Mouse (Mus musculus) gastrocnemius, postnatal 10 days (tissue): ENCODE measurements around the gene Nthl1. TPM values are rescaled to one million over a fixed set of nuclear protein-coding genes. Genes with fewer than 3 reads are reported as not detected.
"Not testable (repeated sequence)": the region's sequence is repeated elsewhere in the genome, so short reads cannot be mapped to it uniquely, and the experiment has no call there.

Experiments used
- DNase-seq: peaks from one replicate; pipeline ENCODE4 v3.0.0; 2021; ENCODE audit warnings: mixed read lengths
- total RNA-seq, 2 experiments: library from RNA; stranded (reverse); gene quantifications; 2 replicates each; pipeline ENCODE4 v1.2.3; 2021

Nthl1 gene
- total RNA-seq, 2 experiments from 2014 or later: 4.3 TPM

DNA sequence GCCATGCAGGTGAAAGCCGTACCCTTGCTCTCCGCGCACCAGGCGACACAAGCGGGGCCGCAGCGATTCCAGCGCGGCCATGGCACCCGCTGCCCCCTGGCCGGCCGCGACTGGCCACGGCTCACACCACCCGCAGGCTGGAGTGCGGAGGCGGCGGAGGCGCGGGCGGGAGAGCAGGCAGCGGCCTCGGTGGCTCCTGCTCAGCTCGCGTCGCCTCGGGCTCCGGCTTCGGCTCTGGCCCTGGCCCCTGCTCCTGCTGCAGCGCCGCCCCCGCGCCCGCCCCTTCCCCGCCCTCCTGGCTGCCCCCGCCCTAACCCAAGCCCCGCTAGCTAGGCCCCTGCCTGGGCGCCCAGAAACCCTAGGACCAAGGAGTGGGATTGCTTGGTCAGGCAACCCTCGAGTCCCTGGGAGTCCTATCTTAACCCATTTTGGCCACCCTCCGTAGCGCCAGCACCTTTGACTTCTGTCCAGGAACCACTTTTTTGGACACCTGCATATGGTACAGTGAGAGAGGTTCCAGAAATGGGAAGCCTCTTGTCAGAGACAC lies 17.7 kb downstream of the Nthl1 start, which contains the start of gene Slc9a3r2:
TSS of gene Slc9a3r2 (minus strand) at position 258 of the 547 bp plus-strand sequence.
- DNase-seq: peak; percentile 65

DNA sequence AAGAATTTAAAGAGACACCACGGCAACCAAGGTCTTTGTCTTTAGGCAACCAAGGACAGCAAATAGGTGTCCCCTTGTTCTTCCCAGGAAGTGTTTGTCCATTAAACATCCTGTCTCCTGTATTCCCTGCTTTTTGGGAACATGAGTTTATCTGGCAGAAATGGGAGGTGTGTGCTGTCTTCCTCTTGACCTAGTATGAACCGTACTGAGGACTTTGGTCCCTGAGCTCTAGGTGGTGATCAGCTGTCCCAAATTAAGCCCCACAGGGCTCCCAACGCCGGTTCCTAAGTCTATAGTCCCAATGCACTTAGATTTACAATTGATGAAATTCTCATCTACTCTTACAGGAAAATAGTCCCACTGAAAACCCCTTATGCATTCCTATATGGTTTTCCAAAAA lies 18.3 kb downstream of the Nthl1 start:
- no peak for DNase-seq

DNA sequence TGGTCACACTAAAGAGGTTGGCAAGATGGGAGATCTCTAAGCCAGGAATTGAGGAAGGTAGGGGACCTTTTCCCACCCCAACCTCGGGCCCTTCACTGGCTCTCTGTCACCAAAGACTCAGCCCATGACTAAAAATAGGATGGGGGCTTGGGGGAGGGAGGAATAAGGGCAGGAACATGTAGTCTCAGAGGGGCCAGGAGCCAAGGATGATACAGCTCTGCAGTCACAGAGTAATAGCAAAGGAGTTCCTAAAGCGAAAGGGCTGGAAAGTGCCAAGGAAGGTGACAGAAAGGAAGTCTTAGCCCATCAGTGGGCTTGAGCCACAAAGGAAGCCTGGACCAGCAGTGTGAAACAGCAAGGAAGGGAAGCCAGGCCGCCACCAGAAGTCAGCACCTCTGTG lies 19.4 kb downstream of the Nthl1 start:
- no peak for DNase-seq

DNA sequence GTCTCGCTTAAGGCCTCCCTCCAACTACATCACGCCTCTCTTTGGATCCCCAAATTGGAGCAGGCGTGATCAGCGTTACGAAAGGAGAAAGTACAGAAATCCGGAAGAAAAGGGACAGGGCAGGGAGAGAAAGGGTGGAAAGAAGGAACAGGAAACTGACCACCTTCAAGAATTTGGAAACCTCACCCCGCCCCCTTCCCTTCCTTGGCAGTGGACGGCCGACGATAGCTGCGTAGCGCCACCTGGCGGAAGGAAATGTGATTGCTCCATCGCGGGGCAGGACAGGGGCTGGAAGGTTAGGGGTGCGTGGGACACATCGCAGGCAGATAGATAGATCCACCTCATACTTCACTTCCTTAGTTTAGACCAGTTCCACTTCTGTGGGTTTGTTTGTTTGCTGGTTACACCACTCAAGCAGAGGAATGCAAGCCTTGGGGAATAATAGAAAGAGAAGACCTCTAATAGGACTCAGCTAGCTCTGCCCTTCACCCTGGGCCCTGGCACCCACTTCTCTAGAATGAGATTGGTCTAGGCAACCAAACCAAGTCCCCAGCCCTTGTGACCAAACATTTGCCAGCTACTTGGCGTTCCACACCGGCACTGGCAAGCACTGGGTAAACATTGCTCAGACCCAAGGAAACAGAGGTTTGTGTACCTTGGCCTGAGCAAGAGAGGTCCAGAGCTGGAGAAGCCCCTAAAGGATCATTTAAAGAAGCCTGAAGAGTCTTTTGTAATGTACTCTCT lies 21.7 kb downstream of the Nthl1 start:
- DNase-seq: peak; percentile 79

DNA sequence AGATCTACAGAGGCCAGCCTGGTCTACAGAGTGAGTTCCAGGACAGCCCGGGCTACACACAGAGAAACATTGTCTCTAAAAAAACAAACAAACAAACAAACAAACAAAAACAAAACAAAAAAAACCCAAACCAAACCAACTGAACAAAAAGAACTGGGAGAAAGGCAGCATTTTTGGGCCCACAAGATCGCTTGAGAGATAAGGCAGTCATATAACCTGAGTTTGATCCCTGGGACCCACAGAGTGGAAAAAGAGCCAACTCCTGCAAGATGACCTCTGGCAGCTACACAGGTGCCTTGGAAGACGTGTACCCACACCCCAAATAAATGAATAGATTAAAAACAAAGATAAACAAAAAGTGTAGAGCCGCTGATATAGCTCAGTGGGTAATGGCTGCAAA lies 22.5 kb downstream of the Nthl1 start:
- DNase-seq: no peak

DNA sequence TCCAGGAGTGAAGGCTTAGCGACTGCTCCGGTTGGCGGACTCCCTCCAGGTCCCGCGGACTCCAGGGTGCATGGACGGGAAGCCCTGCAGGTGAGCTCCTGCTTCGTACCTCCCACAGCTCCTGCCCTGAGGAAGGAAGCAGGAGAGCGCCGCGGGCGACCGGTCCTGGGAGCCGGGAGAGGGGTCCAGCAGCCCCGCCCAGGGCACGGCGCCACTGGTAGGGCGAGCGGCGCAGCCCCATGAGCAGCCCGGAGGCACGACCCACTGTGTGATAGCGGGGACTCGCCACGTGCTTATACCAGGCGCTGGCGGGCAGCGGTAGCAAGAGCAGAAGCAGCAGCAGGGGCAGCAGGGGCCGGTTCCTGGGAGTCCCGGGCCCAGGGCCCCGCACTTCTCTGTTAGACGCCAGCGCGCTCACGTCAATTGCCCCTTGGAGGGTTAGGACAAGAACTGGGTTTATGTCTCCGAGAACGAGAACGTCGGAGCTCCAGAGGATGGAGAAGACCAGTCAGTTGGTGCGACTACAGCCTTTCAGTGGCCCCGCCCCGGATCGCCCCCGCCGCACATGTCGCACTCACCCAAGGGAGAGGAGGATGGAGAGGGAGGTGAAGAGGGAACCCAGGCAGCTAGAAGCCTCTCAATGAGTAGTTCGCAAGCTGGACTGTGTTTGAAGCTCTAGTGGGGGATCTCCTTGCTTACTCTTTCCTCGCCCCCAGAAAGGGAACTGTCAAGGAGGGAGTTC lies 25.7 kb downstream of the Nthl1 start, which contains the start of gene Npw:
TSS of gene Npw (minus strand) at position 441 of the 742 bp plus-strand sequence.
- no peak for DNase-seq

DNA sequence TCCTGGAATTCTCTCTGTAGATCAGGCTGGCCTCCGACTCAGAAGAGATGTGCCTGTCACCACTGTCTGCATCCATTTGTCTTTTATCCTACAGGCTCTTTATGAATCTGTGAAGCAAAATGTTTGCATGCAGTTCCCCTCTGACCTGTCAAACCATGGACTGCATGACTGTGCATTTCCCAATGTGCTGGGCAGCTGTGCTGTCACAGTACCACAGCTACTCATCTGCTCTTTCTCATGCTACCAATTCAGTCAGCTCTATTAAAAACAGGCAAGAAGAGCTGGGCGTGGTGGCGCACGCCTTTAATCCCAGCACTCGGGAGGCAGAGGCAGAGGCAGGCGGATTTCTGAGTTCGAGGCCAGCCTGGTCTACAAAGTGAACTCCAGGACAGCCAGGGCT lies 34.5 kb downstream of the Nthl1 start:
- not testable (repeated sequence) for DNase-seq

DNA sequence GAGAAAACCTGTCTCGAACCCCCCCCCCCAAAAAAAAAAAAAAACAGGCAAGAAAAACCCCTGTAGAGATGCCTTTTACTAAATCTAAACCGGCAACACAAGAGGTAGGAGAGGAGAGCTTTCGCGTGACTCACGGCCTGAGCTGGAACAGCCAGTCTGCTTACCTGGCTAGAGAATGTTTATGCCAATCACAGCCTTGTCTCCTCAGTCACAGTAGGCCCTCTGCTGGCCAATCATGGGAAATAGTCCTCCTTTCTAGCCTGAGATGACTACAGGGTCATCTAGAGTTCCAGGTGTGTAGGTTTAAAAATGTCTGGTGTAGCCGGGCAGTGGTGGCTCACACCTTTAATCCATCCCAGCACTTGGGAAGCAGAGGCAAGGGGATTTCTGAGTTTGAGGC lies 34.9 kb downstream of the Nthl1 start:
- DNase-seq: no peak

DNA sequence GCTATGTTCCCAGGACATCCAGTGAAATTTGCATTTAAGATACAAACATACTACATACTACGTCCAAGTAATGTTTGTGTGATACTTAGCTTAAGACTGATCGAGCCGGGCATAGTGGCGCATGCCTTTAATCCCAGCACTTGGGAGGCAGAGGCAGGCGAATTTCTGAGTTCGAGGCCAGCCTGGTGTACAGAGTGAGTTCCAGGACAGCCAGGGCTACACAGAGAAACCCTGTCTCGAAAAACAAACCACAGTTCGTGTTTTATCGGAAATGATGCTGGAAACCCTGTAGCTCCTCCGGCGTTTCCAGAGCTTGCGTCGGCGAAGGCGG lies 36.7 kb downstream of the Nthl1 start:
- not testable (repeated sequence) for DNase-seq

DNA sequence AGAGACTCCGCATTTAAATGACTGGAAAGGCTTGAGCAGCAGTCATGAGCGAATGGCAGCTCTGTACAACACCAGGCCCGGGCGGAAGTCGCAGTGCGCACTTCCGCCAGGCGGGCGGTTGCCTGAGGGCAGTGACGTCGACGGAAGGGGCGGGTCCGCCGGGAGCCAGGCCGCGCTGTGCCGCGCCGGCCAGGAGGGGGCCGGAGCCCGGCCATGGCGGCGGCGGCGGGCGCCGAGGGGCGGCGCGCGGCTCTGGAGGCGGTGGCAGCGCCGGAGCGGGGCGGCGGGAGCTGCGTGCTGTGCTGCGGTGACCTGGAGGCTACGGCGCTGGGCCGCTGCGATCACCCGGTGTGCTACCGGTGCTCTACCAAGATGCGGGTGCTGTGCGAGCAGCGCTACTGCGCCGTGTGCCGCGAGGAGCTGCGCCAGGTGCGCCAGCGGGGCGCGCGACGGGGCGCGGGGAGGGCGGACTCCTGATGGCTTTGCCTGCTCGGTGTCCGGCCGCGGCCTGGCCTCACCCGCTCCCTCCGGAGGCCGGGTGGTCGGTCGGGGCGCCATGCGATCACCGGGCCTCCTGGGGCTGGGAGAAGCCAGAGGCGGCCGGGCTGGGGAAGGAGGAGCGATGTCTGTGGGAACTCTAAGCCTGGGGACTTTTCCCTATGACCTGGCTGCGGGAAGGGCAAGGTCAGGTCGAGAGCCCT lies 37.2 kb downstream of the Nthl1 start, which contains the start of gene Zfp598:
TSS of gene Zfp598 (plus strand) at position 143 of the 701 bp plus-strand sequence.
- DNase-seq: peak; percentile 97

DNA sequence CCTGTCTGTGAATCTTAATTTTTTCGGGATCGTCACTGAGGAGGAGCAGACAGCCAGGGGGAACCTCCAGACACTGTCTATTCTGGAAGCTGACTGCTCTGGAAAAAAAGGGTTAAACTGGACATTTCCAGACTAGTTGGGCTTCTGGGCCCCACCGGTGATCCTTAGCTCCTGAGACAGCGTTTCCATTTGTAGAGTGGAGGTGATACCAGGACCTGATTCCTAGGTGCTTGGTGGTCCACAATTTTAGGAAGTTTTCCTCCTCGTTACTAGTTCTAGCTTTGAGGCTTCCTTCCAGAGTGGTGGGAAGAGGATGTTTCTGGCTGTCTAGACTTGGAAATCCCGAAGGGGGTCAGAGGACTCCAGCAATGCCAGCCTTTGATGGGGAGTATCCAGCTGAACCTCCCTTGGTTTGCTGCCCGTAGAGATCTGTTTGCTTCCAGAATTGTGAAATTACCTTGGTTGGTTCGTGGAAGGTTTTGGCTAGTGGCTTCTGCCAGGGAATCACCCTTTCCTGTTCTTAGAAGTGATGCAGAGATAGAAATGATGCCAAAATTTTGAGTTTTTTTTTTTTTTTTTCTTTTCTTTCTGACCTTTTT lies 37.9 kb downstream of the Nthl1 start:
- no peak for DNase-seq

DNA sequence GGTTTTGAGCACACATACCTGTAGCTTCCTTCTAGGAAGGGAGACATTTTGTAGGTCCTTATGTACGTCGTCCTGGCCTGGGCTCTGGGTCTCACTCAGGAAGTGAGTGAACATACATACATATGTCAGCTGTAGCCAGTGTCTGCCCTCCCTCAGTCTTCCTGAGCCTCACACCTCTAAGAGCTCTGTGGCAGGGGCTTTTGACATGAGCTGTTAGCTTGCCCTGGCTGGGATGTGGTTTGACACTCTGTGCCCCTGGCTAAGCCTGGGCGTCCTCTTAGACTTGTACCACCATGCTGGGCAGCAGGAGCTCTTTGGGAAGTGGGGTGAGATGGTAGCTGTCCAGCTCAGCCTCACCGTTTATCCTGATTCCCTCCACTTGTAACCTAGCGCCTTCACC lies 38.9 kb downstream of the Nthl1 start:
- DNase-seq: no peak

DNA sequence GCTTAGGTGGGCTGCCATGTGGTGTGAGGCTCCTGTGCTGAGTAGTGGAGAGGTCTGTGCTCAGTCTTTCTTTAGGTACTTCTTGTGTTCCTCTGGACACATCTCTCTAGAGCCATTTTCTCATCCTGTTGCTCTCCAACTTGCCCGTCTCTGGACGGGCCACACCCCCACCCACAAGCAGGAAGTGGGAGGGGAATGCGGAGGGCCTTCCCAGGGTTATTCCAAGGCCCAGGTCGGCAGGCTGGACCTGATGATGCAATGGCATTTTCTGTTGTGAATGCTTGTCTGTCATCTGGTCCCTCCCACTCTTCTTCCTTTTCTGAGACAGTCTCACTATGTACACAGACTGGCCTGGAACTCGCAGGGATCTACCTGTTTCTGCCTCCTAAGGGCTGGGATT lies 39.7 kb downstream of the Nthl1 start:
- no peak for DNase-seq

DNA sequence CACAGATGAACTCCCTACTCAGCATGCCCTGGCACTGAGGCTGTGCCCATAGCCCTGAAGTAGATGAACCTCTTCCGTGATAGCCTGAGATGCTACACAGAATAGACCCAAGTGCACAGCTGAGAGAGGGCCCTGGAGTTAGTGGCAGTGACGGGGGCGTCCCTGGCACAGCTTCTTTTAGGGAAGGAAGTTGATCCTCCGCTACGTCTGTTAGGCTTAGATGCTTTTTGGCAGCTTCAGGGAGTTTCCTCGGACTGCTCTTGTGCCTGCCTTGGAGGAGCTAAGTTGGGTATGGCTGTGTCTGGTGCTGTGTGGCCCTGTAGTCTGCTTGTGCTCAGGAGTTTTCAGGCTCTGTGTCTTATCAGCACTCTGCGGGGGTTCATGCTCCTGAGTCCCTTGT lies 41.8 kb downstream of the Nthl1 start:
- DNase-seq: no peak

DNA sequence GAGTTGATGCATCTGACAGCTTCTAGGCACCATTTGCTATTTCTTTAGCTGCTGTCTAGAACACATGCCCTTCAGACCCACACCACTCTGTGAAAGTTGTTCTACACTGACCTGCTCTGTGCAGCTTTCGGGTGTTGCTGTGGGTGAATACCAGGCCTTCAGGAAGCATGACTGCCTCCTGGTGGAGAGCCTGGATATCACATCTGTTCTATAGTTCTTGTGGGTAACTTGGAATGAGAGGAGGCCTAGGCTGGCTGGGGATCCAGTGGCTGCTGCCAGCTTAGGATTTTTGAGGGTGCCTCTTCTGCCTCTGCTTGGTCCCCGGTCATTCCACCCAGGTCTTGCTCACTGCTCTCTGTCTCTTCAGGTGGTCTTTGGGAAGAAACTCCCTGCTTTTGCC lies 43.7 kb downstream of the Nthl1 start:
- peak; percentile 74 for DNase-seq

DNA sequence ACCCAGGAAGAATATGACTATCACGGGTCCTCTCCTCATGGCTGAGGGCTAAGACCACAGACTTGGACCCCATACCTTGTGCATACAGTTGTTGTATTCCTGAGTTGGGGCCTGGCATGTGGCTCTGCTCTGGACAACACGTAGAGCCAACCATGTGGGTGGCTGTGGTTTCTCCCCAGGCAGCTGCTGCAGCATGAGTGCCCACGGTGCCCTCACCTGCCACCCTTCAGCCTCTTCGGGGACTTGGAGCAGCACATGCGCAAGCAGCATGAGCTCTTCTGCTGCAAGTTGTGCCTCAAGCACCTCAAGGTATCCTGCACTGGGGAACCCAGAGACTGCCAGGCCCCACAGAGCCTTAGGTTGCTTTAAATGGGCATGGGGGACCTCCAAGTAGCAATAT lies 44.4 kb downstream of the Nthl1 start:
- DNase-seq: no peak

DNA sequence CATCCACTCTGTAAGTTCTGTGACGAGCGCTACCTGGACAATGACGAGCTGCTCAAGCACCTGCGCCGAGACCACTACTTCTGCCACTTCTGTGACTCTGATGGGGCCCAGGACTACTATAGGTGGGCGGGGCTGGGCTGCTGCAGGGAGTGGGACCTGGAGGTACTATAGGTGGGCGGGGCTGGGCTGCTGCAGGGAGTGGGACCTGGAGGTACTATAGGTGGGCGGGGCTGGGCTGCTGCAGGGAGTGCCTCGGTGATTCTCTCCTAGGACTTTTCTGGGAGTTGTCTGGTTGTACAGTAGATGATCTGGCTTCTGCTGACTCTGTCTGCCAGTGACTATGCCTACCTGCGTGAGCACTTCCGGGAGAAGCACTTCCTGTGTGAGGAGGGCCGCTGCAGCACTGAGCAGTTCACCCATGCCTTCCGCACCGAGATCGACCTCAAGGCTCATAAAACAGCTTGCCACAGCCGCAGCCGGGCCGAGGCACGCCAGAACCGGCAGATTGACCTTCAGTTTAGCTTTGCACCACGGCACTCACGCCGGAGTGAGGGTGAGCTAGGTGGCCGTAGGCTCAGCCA lies 45.1 kb downstream of the Nthl1 start:
- no peak for DNase-seq

DNA sequence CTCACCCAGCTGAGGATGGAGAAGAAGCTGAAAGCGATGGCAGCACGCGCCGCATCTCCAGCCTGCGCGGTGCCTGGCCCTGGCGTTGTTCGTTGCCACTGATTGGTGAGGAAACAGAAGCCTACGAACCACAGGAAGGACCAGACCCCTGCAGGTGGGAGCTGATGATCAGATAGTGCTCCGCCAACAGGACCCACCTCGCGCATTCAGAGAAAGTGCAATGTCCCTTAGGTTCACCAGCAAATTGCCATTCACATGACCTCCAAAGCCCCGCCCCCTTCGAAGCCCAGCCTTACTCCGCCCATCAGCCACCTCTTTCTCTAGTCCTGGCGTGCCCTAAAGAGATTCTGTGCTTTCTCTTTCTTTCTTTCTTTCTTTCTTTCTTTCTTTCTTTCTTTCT lies 54.0 kb downstream of the Nthl1 start:
- peak; percentile 37 for DNase-seq

DNA sequence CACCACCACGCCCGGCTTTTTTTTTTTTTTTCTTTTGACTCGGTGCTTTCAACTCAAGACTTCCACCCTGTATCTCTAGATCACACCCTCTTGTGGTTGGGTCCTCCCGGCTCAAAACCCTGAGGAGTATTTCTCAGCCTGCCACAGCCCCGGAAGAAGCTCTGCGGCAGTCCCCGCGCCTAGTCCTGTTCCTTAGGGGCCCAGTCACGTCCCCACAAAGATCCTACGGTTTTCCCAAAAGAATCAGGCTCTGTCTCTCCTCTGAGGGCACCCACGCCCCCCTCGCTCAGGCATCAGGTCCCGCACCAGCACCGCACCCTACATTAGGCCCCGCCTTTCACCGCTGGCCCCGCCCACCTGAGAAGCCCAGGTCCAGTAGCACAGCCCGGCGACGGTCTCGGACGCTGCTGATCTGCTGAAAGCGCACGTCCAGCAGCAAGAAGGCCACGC lies 54.7 kb downstream of the Nthl1 start:
- DNase-seq: peak; percentile 39

DNA sequence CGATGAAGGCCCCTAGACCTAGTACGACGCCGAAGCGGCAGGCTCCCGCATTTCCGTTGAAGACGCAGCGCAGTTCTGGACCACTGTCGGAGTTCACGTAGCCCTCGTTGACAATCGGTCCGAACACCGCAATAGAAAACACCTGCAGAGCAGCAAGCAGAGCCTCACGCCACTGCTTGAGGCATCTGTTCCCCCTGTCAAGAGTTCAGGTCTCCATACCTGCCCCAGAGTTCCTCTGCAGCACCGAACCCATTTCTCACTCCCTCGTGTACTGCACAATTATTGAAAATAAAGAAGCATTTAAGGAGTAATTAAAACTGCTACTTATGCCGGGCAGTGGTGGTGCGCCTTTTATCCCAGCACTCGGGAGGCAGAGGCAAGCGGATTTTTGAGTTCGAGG lies 55.1 kb downstream of the Nthl1 start:
- no peak for DNase-seq
